Comparison of ENCODE assay signal across 9 mouse cellular contexts in genomic region chr17:34169279-34169678, GRCm38 (mm10). TPM values are rescaled to one million over a fixed set of nuclear protein-coding genes. Genes with fewer than 3 reads are reported as not detected.
DNase-seq lines count a peak whose midpoint lies in the region; ATAC-seq lines count a peak whose summit lies in the region.
"Had no signal": no experiment of that assay in that cellular context is flagged by ENCODE, and none has a peak within 500 bp of the region (broad histone marks: within the 10 kb centered on the region; RNA-seq: fewer than 3 reads in every experiment).

No protein-coding gene starts in this region.

- H3K27me3 ChIP-seq in hindbrain, embryonic 14.5 days (ENCODE audit: control insufficient read depth, insufficient read depth, low read length), result no peaks in the 10 kb centered on the region
- H3K27me3 ChIP-seq in hindbrain, embryonic 12.5 days, result peaks cover 5% of the 10 kb centered on the region; the same call in 1 of the 2 replicates

- no peaks in the 10 kb centered on the region for H3K9me3 ChIP-seq in hindbrain, embryonic 14.5 days (ENCODE audit: control insufficient read depth, low read length)
- no peaks in the 10 kb centered on the region for H3K9me3 ChIP-seq in hindbrain, embryonic 12.5 days (replicated peaks)

- H3K9ac ChIP-seq in hindbrain, embryonic 14.5 days, result no peak overlapping the region
- no peak overlapping the region for H3K9ac ChIP-seq in hindbrain, embryonic 12.5 days

- no peaks in the 10 kb centered on the region for H3K4me1 ChIP-seq in hindbrain, embryonic 14.5 days (replicated peaks; ENCODE audit: control insufficient read depth, insufficient read depth, low read length)
- H3K4me1 ChIP-seq in hindbrain, embryonic 12.5 days, result no peaks in the 10 kb centered on the region

- no peak overlapping the region for H3K27ac ChIP-seq in hindbrain, embryonic 14.5 days
- H3K27ac ChIP-seq in hindbrain, embryonic 12.5 days, result no peak overlapping the region
- H3K27ac ChIP-seq: macrophage had no signal

- WGBS in hindbrain, embryonic 14.5 days, result 3% methylated on average over 2 of the region's 2 CpGs
- WGBS in hindbrain, embryonic 12.5 days, result 0% methylated on average over 2 of the region's 2 CpGs

- peak; percentile 71 for DNase-seq in hindbrain, embryonic 14.5 days (ENCODE audit: low spot score)
- DNase-seq in B cell, adult 2 months, result peak; percentile 68 to 72
- peak; percentile 42 for DNase-seq in ES-CJ7 (ENCODE audit: low read depth, low spot score)
- peak; percentile 32 for DNase-seq in embryo, embryonic 11.5 days (ENCODE audit: low read depth, low spot score)
- peak; percentile 11 to 54 for DNase-seq in layer of hippocampus, postnatal 14 days (ENCODE audit: low spot score in 2 of 2)
- peak; percentile 65 for DNase-seq in retina, postnatal 1 day
- no peak for DNase-seq in frontal cortex, postnatal 10 days (ENCODE audit: low spot score in 2 of 2)

- H3K36me3 ChIP-seq in hindbrain, embryonic 14.5 days (replicated peaks; ENCODE audit: control insufficient read depth, insufficient read depth), result no peaks in the 10 kb centered on the region
- no peaks in the 10 kb centered on the region for H3K36me3 ChIP-seq in hindbrain, embryonic 12.5 days

- no peak overlapping the region for H3K4me2 ChIP-seq in hindbrain, embryonic 14.5 days (replicated peaks)
- no peak overlapping the region for H3K4me2 ChIP-seq in hindbrain, embryonic 12.5 days (replicated peaks)

- H3K4me3 ChIP-seq in hindbrain, embryonic 14.5 days (replicated peaks; ENCODE audit: low read length), result no peak overlapping the region
- H3K4me3 ChIP-seq in hindbrain, embryonic 12.5 days, result no peak overlapping the region

- no peak for ATAC-seq in hindbrain, embryonic 14.5 days (ENCODE audit: low FRiP score)
- no peak for ATAC-seq in hindbrain, embryonic 12.5 days (ENCODE audit: low FRiP score)

RNA-seq across cellular contexts. Expression of gene H2-DMb1, which starts 16.4 kb away (rescaled TPM):
- polyA plus RNA-seq in hindbrain, embryonic 14.5 days (2014; fragmentation: Nextera tagmentation; extraction: Ambion mirVana), result 0.72 and 0.76 TPM in 2 replicates
- polyA plus RNA-seq in hindbrain, embryonic 12.5 days (2016; fragmentation: Nextera tagmentation; extraction: Ambion mirVana), result 1.4 and 2.1 TPM in 2 replicates
- total RNA-seq in layer of hippocampus, postnatal 14 days (2021), result under 1 TPM; 0.65 to 0.98 TPM

RNA-seq across cellular contexts. Expression of gene Tap1, which starts 18.1 kb away (rescaled TPM):
- polyA plus RNA-seq in hindbrain, embryonic 14.5 days (2014; fragmentation: Nextera tagmentation; extraction: Ambion mirVana), result 2.2 and 2.6 TPM in 2 replicates
- 1.8 and 2.2 TPM in 2 replicates for polyA plus RNA-seq in hindbrain, embryonic 12.5 days (2016; fragmentation: Nextera tagmentation; extraction: Ambion mirVana)
- 1 to 10 TPM; 2.8 to 3.2 TPM for total RNA-seq in layer of hippocampus, postnatal 14 days (2021)

RNA-seq across cellular contexts. Expression of gene Psmb9, which starts 18.3 kb away (rescaled TPM):
- 0.95 and 1.2 TPM in 2 replicates for polyA plus RNA-seq in hindbrain, embryonic 14.5 days (2014; fragmentation: Nextera tagmentation; extraction: Ambion mirVana)
- polyA plus RNA-seq in hindbrain, embryonic 12.5 days (2016; fragmentation: Nextera tagmentation; extraction: Ambion mirVana), result 1.0 TPM in 2 replicates
- total RNA-seq in layer of hippocampus, postnatal 14 days (2021), result 1 to 10 TPM; 1.1 to 1.8 TPM

RNA-seq across cellular contexts. Expression of gene H2-DMb2, which starts 26.2 kb away (rescaled TPM):
- 0.16 TPM in 1 of 2 replicates, not detected in the other for polyA plus RNA-seq in hindbrain, embryonic 14.5 days (2014; fragmentation: Nextera tagmentation; extraction: Ambion mirVana)
- 0.21 TPM in 1 of 2 replicates, not detected in the other for polyA plus RNA-seq in hindbrain, embryonic 12.5 days (2016; fragmentation: Nextera tagmentation; extraction: Ambion mirVana)
- total RNA-seq in layer of hippocampus, postnatal 14 days (2021), result 1 to 10 TPM in 1 of 2 experiments, under 1 TPM in 1; 0.55 to 1.0 TPM

RNA-seq across cellular contexts. Expression of gene Psmb8, which starts 28.2 kb away (rescaled TPM):
- 3.6 and 3.8 TPM in 2 replicates for polyA plus RNA-seq in hindbrain, embryonic 14.5 days (2014; fragmentation: Nextera tagmentation; extraction: Ambion mirVana)
- polyA plus RNA-seq in hindbrain, embryonic 12.5 days (2016; fragmentation: Nextera tagmentation; extraction: Ambion mirVana), result 1.8 and 2.9 TPM in 2 replicates
- total RNA-seq in layer of hippocampus, postnatal 14 days (2021), result 1 to 10 TPM; 2.5 to 2.6 TPM

Comparison
In these comparisons a context has a peak if more than half of its experiments do, and no peak if none do; other contexts are left out.
1. DNase-seq: peak in hindbrain, embryonic 14.5 days (single experiment), B cell, adult 2 months (2 of 2), ES-CJ7 (single experiment), embryo, embryonic 11.5 days (single experiment), layer of hippocampus, postnatal 14 days (2 of 2) and retina, postnatal 1 day (single experiment); none in frontal cortex, postnatal 10 days (0 of 2).